ENCODE assay signal across 12 mouse cellular contexts in genomic region chr2:65670153-65670817, GRCm38 (mm10). TPM values are rescaled to one million over a fixed set of nuclear protein-coding genes. Genes with fewer than 3 reads are reported as not detected.
A peak's percentile ranks its signal among the peaks of the same experiment; 100 is the strongest.
DNase-seq lines count a peak whose midpoint lies in the region; ATAC-seq and TF ChIP-seq lines count a peak whose summit lies in the region.
"Had no signal": no experiment of that assay in that cellular context is flagged by ENCODE, and none has a peak within 500 bp of the region (broad histone marks: within the 10 kb centered on the region; RNA-seq: fewer than 3 reads in every experiment).

No protein-coding gene starts in this region.

- in situ Hi-C loops in CH12.LX (cut with MboI; ENCODE audit: low pct_ligation_motif_present, low pct_unique_long_range_greater_than_20kb, low sequenced_read_pairs): no loop called here

- no peak for TF ChIP-seq EP300 in CH12.LX (IDR thresholded peaks at IDR 0.05; ENCODE audit: low read length)

- H3K4me2 ChIP-seq in forebrain, embryonic 13.5 days: peak overlapping the region; percentile 2
- 0 out of 2 replicates have a peak overlapping the region, but pooled peaks have one; percentile 31 for H3K4me2 ChIP-seq in CH12.LX (ENCODE audit: insufficient read depth, low read depth, poor library complexity, severe bottlenecking)
- H3K4me2 ChIP-seq: embryonic facial prominence, embryonic 12.5 days had no signal

- 59% methylated on average over 12 of the region's 12 CpGs for WGBS in forebrain, embryonic 13.5 days
- 68% methylated on average over 12 of the region's 12 CpGs for WGBS in forebrain, embryonic 10.5 days

- H3K27me3 ChIP-seq in forebrain, embryonic 13.5 days: no peaks in the 10 kb centered on the region
- no peaks in the 10 kb centered on the region for H3K27me3 ChIP-seq in forebrain, embryonic 10.5 days (ENCODE audit: poor library complexity, severe bottlenecking)
- H3K27me3 ChIP-seq in CH12.LX (replicated peaks): no peaks in the 10 kb centered on the region
- H3K27me3 ChIP-seq: embryonic facial prominence, embryonic 12.5 days had no signal

- ATAC-seq in forebrain, embryonic 13.5 days: no peak
- ATAC-seq: liver, postnatal 0 days had no signal

- TF ChIP-seq POLR2A in CH12.LX (IDR thresholded peaks at IDR 0.05; ENCODE audit: low read depth, low read length): no peak

- no peaks in the 10 kb centered on the region for H3K36me3 ChIP-seq in forebrain, embryonic 13.5 days (ENCODE audit: poor library complexity, severe bottlenecking)
- H3K36me3 ChIP-seq in forebrain, embryonic 10.5 days (replicated peaks): no peaks in the 10 kb centered on the region
- no peaks in the 10 kb centered on the region for H3K36me3 ChIP-seq in CH12.LX (replicated peaks in 1 of 2; ENCODE audit: control insufficient read depth in 1 of 2, insufficient read depth in 1 of 2, low read length in 1 of 2)
- H3K36me3 ChIP-seq: embryonic facial prominence, embryonic 12.5 days; G1E had no signal

- dilution Hi-C loops in CH12.LX (cut with MboI; ENCODE audit: extremely low pct_ligation_motif_present, extremely low pct_unique_long_range_greater_than_20kb, low sequenced_read_pairs): no loop called here

- no peaks in the 10 kb centered on the region for H3K9me3 ChIP-seq in forebrain, embryonic 13.5 days (replicated peaks)
- no peaks in the 10 kb centered on the region for H3K9me3 ChIP-seq in forebrain, embryonic 10.5 days
- no peaks in the 10 kb centered on the region for H3K9me3 ChIP-seq in CH12.LX (replicated peaks; ENCODE audit: low read length)
- H3K9me3 ChIP-seq: embryonic facial prominence, embryonic 12.5 days had no signal

- TF ChIP-seq CTCF in CH12.LX (conservative IDR thresholded peaks at IDR 0.05 in 1 of 2, IDR thresholded peaks at IDR 0.05 in 1 of 2; ENCODE audit: low read depth in 2 of 2, low read length in 2 of 2): no peak

- H3K4me1 ChIP-seq in forebrain, embryonic 13.5 days: peaks cover 13% of the 10 kb centered on the region
- peaks cover 38% of the 10 kb centered on the region for H3K4me1 ChIP-seq in forebrain, embryonic 10.5 days
- peaks cover 2 to 18% of the 10 kb centered on the region in 2 experiments; a peak in 3 of 4 replicates for H3K4me1 ChIP-seq in CH12.LX (ENCODE audit: control insufficient read depth in 1 of 2, insufficient read depth in 2 of 2)
- H3K4me1 ChIP-seq: embryonic facial prominence, embryonic 12.5 days had no signal

- no peak overlapping the region for H3K9ac ChIP-seq in forebrain, embryonic 13.5 days
- H3K9ac ChIP-seq in CH12.LX (ENCODE audit: insufficient read depth, low read depth): no peak overlapping the region
- H3K9ac ChIP-seq: embryonic facial prominence, embryonic 12.5 days; liver, postnatal 0 days had no signal

- TF ChIP-seq RAD21 in CH12.LX (IDR thresholded peaks at IDR 0.05; ENCODE audit: low read depth, low read length): no peak

- no peak overlapping the region for H3K4me3 ChIP-seq in forebrain, embryonic 13.5 days
- no peak overlapping the region for H3K4me3 ChIP-seq in forebrain, embryonic 10.5 days
- H3K4me3 ChIP-seq in CH12.LX (replicated peaks in 1 of 3; ENCODE audit: low read depth in 2 of 3, low read length in 2 of 3, poor library complexity in 1 of 3): no peak overlapping the region
- H3K4me3 ChIP-seq: embryonic facial prominence, embryonic 12.5 days; heart, adult 2 months had no signal

- no peaks in the 10 kb centered on the region for H3K79me2 ChIP-seq in CH12.LX (replicated peaks; ENCODE audit: control insufficient read depth, extremely low read depth, insufficient read depth, poor library complexity, severe bottlenecking)

- no peak for DNase-seq in forebrain, embryonic 10.5 days (ENCODE audit: extremely low spot score, low spot score)
- peak; percentile 25 to 27 for DNase-seq in layer of hippocampus, adult 18-20 months (ENCODE audit: low spot score in 2 of 2)
- no peak for DNase-seq in layer of hippocampus, adult 11-12 months (ENCODE audit: low spot score)
- no peak for DNase-seq in CH12.LX (ENCODE audit: extremely low read depth)
- peak; percentile 43 to 61 for DNase-seq in cerebellum, postnatal 25 days
- DNase-seq in embryo, embryonic 9.5 days (ENCODE audit: extremely low spot score): no peak
- no peak for DNase-seq in layer of hippocampus, postnatal 25 days (ENCODE audit: extremely low spot score in 1 of 2, low spot score in 1 of 2)
- DNase-seq: heart, adult 2 months; liver, postnatal 0 days had no signal

- no peak overlapping the region for H3K27ac ChIP-seq in forebrain, embryonic 13.5 days
- no peak overlapping the region for H3K27ac ChIP-seq in forebrain, embryonic 10.5 days
- no peak overlapping the region for H3K27ac ChIP-seq in CH12.LX (ENCODE audit: insufficient read depth, low read depth)
- H3K27ac ChIP-seq: embryonic facial prominence, embryonic 12.5 days; heart, adult 2 months had no signal

TF ChIP-seq in CH12.LX, 34 proteins besides CTCF, POLR2A, EP300 and RAD21:
- TF ChIP-seq MAX (IDR thresholded peaks at IDR 0.05; ENCODE audit: low read length) (no peak), ZMIZ1 (IDR thresholded peaks at IDR 0.05; ENCODE audit: low read depth, low read length) (no peak), JUN (IDR thresholded peaks at IDR 0.05; ENCODE audit: insufficient read depth, low read depth, low read length) (no peak), ZNF384 (IDR thresholded peaks at IDR 0.05; ENCODE audit: low read depth, low read length) (no peak), BHLHE40 (IDR thresholded peaks at IDR 0.05; ENCODE audit: low read depth, low read length) (peak; percentile 73)

RNA-seq across cellular contexts. Expression of gene Scn2a, which starts 49.7 kb away (rescaled TPM):
- polyA plus RNA-seq in forebrain, embryonic 13.5 days (2015; fragmentation: Nextera tagmentation; extraction: Ambion mirVana): 14.7 and 15.0 TPM in 2 replicates
- 2.2 and 2.7 TPM in 2 replicates for polyA plus RNA-seq in forebrain, embryonic 10.5 days (2016; fragmentation: Nextera tagmentation; extraction: Ambion mirVana)
- 100 to 1,000 TPM; 233 to 242 TPM for total RNA-seq in layer of hippocampus, adult 18-20 months (2021)
- total RNA-seq in CH12.LX (2012; rRNA removed) (0.59 and 0.84 TPM in 2 replicates), CH12.LX (2014; rRNA removed) (4.8 and 6.1 TPM in 2 replicates)
- polyA plus RNA-seq in CH12.LX (2012; ENCODE audit: insufficient read length, low read depth): 2.3 and 2.4 TPM in 2 replicates
- total RNA-seq in layer of hippocampus, postnatal 25 days (2021): 100 to 1,000 TPM; 239 to 265 TPM
- polyA plus RNA-seq: G1E had no signal

Comparison
In these comparisons a context has a peak if more than half of its experiments do, and no peak if none do; other contexts are left out.
1. DNase-seq: peak in layer of hippocampus, adult 18-20 months (2 of 2) and cerebellum, postnatal 25 days (2 of 2); none in forebrain, embryonic 10.5 days (single experiment), layer of hippocampus, adult 11-12 months (single experiment), CH12.LX (single experiment), embryo, embryonic 9.5 days (single experiment) and layer of hippocampus, postnatal 25 days (0 of 2).
2. RNA of gene Scn2a, which starts 49.7 kb away (total RNA-seq): 239 to 265 TPM in layer of hippocampus, postnatal 25 days and 233 to 242 TPM in layer of hippocampus, adult 18-20 months; 0.59 to 6.1 TPM in CH12.LX; every median in the first group is over 10 times any median in the second.